Mouse (Mus musculus) bone marrow, adult 2 months (tissue): ENCODE results near the gene Grhpr.

Experiments
- CTCF ChIP-seq: fragments of 200-500 bp; IDR thresholded peaks from 2 replicates; pipeline ENCODE4 v1.5.1; 2011; ENCODE audit warnings: low read length, control low read depth; ENCODE audit not compliant: control insufficient read depth, insufficient read depth
- POLR2A ChIP-seq: fragments of 200-500 bp; IDR thresholded peaks from 2 replicates; pipeline ENCODE4 v1.6.1; 2011; ENCODE audit warnings: low read depth, mild to moderate bottlenecking, control low read depth, low read length, borderline replicate concordance; ENCODE audit not compliant: control insufficient read depth

- TF ChIP-seq CTCF (no peak), POLR2A (peak; percentile 44; the same call in 1 of the 2 replicates)
Observed at GRCm38 (mm10) chr4:45012105-45012975, 31.1 kb downstream of the Grhpr start, which contains the start of gene Zbtb5.
